Mouse (Mus musculus): ENCODE data around the gene Ccl3. TPM values are rescaled to one million over a fixed set of nuclear protein-coding genes. Genes with fewer than 3 reads are reported as not detected.

The Ccl3 gene
- polyA plus RNA-seq, 1 experiment from 2014 or later = 1.6 TPM

- H3K4me3 ChIP-seq (ENCODE audit: low read depth, low read length) = no peak overlapping the region
- H3K9ac ChIP-seq (replicated peaks; ENCODE audit: low read length) = no peak overlapping the region
- no peaks in the 10 kb centered on the region for H3K4me1 ChIP-seq (ENCODE audit: control insufficient read depth, insufficient read depth, low read length)
- ATAC-seq (replicated peaks; ENCODE audit: insufficient number of reproducible peaks, low FRiP score, low TSS enrichment, low read depth) = no peak
- H3K27ac ChIP-seq (replicated peaks; ENCODE audit: low read depth, low read length) = no peak overlapping the region
- DNase-seq (ENCODE audit: low spot score) = no peak
- H3K4me2 ChIP-seq (ENCODE audit: low read depth, low read length) = no peak overlapping the region
- no peaks in the 10 kb centered on the region for H3K9me3 ChIP-seq (replicated peaks; ENCODE audit: control insufficient read depth, low read length)
- WGBS = 86% methylated on average over 3 of the region's 3 CpGs
- no peaks in the 10 kb centered on the region for H3K36me3 ChIP-seq (replicated peaks; ENCODE audit: control insufficient read depth, insufficient read depth, low read depth, low read length)
- no peaks in the 10 kb centered on the region for H3K27me3 ChIP-seq (ENCODE audit: control insufficient read depth, insufficient read depth, low read length)
Measured at GRCm38 (mm10) chr11:83657508-83657907, 8.4 kb upstream of the Ccl3 start.

GRCm38 (mm10) chr11:83654606-83655005 lies 5.5 kb upstream of the Ccl3 start:
- Histone ChIP-seq H3K27me3 (ENCODE audit: control insufficient read depth, insufficient read depth, low read length) (no peaks in the 10 kb centered on the region), H3K36me3 (replicated peaks; ENCODE audit: control insufficient read depth, insufficient read depth, low read depth, low read length) (no peaks in the 10 kb centered on the region), H3K9ac (replicated peaks; ENCODE audit: low read length) (no peak overlapping the region), H3K4me2 (ENCODE audit: low read depth, low read length) (no peak overlapping the region), H3K27ac (replicated peaks; ENCODE audit: low read depth, low read length) (no peak overlapping the region), H3K4me3 (ENCODE audit: low read depth, low read length) (no peak overlapping the region), H3K9me3 (replicated peaks; ENCODE audit: control insufficient read depth, low read length) (no peaks in the 10 kb centered on the region), H3K4me1 (ENCODE audit: control insufficient read depth, insufficient read depth, low read length) (no peaks in the 10 kb centered on the region)
- no peak for DNase-seq (ENCODE audit: low spot score)
- ATAC-seq (replicated peaks; ENCODE audit: insufficient number of reproducible peaks, low FRiP score, low TSS enrichment, low read depth) = no peak
- 85% methylated on average over 8 of the region's 8 CpGs for WGBS

- Histone ChIP-seq H3K27me3 (ENCODE audit: control insufficient read depth, insufficient read depth, low read length) (no peaks in the 10 kb centered on the region), H3K27ac (replicated peaks; ENCODE audit: low read depth, low read length) (no peak overlapping the region), H3K9ac (replicated peaks; ENCODE audit: low read length) (no peak overlapping the region), H3K36me3 (replicated peaks; ENCODE audit: control insufficient read depth, insufficient read depth, low read depth, low read length) (no peaks in the 10 kb centered on the region), H3K4me3 (ENCODE audit: low read depth, low read length) (no peak overlapping the region), H3K9me3 (replicated peaks; ENCODE audit: control insufficient read depth, low read length) (no peaks in the 10 kb centered on the region), H3K4me1 (ENCODE audit: control insufficient read depth, insufficient read depth, low read length) (no peaks in the 10 kb centered on the region), H3K4me2 (ENCODE audit: low read depth, low read length) (no peak overlapping the region)
- 89% methylated on average over 6 of the region's 6 CpGs for WGBS
- DNase-seq (ENCODE audit: low spot score) (no peak), ATAC-seq (replicated peaks; ENCODE audit: insufficient number of reproducible peaks, low FRiP score, low TSS enrichment, low read depth) (no peak)
Measured at GRCm38 (mm10) chr11:83646356-83647149, 2.6 kb downstream of the Ccl3 start.

- Histone ChIP-seq H3K9ac (replicated peaks; ENCODE audit: low read length) (no peak within 1 kb of the TSS), H3K4me1 (ENCODE audit: control insufficient read depth, insufficient read depth, low read length) (no peaks in the 10 kb centered on the region), H3K36me3 (replicated peaks; ENCODE audit: control insufficient read depth, insufficient read depth, low read depth, low read length) (no peaks in the 10 kb centered on the region), H3K27me3 (ENCODE audit: control insufficient read depth, insufficient read depth, low read length) (no peaks in the 10 kb centered on the region), H3K4me3 (ENCODE audit: low read depth, low read length) (no peak within 1 kb of the TSS), H3K27ac (replicated peaks; ENCODE audit: low read depth, low read length) (no peak within 1 kb of the TSS), H3K9me3 (replicated peaks; ENCODE audit: control insufficient read depth, low read length) (no peaks in the 10 kb centered on the region), H3K4me2 (ENCODE audit: low read depth, low read length) (no peak within 1 kb of the TSS)
- no peak for ATAC-seq (replicated peaks; ENCODE audit: insufficient number of reproducible peaks, low FRiP score, low TSS enrichment, low read depth)
- 84% methylated on average over 1 of the region's 1 CpGs for WGBS
- no peak for DNase-seq (ENCODE audit: low spot score)
Measured at GRCm38 (mm10) chr11:83645521-83645920, 3.6 kb downstream of the Ccl3 start, which contains the start of gene Rpl9-ps1. TSS of gene Rpl9-ps1 (minus strand) at chr11:83645621.

- WGBS = 88% methylated on average over 2 of the region's 2 CpGs
- no peak overlapping the region for H3K4me3 ChIP-seq (ENCODE audit: low read depth, low read length)
- no peaks in the 10 kb centered on the region for H3K9me3 ChIP-seq (replicated peaks; ENCODE audit: control insufficient read depth, low read length)
- H3K27me3 ChIP-seq (ENCODE audit: control insufficient read depth, insufficient read depth, low read length) = no peaks in the 10 kb centered on the region
- DNase-seq (ENCODE audit: low spot score) = no peak
- no peaks in the 10 kb centered on the region for H3K36me3 ChIP-seq (replicated peaks; ENCODE audit: control insufficient read depth, insufficient read depth, low read depth, low read length)
- no peak overlapping the region for H3K4me2 ChIP-seq (ENCODE audit: low read depth, low read length)
- H3K27ac ChIP-seq (replicated peaks; ENCODE audit: low read depth, low read length) = no peak overlapping the region
- H3K9ac ChIP-seq (replicated peaks; ENCODE audit: low read length) = no peak overlapping the region
- no peak for ATAC-seq (replicated peaks; ENCODE audit: insufficient number of reproducible peaks, low FRiP score, low TSS enrichment, low read depth)
- H3K4me1 ChIP-seq (ENCODE audit: control insufficient read depth, insufficient read depth, low read length) = no peaks in the 10 kb centered on the region
Measured at GRCm38 (mm10) chr11:83641216-83641615, 7.9 kb downstream of the Ccl3 start.

GRCm38 (mm10) chr11:83640141-83640540 lies 9.0 kb downstream of the Ccl3 start:
- ATAC-seq (replicated peaks; ENCODE audit: insufficient number of reproducible peaks, low FRiP score, low TSS enrichment, low read depth) (no peak), DNase-seq (ENCODE audit: low spot score) (no peak)
- Histone ChIP-seq H3K27ac (replicated peaks; ENCODE audit: low read depth, low read length) (no peak overlapping the region), H3K27me3 (ENCODE audit: control insufficient read depth, insufficient read depth, low read length) (no peaks in the 10 kb centered on the region), H3K36me3 (replicated peaks; ENCODE audit: control insufficient read depth, insufficient read depth, low read depth, low read length) (no peaks in the 10 kb centered on the region), H3K9ac (replicated peaks; ENCODE audit: low read length) (no peak overlapping the region), H3K9me3 (replicated peaks; ENCODE audit: control insufficient read depth, low read length) (no peaks in the 10 kb centered on the region), H3K4me3 (ENCODE audit: low read depth, low read length) (no peak overlapping the region), H3K4me1 (ENCODE audit: control insufficient read depth, insufficient read depth, low read length) (no peaks in the 10 kb centered on the region), H3K4me2 (ENCODE audit: low read depth, low read length) (no peak overlapping the region)
- WGBS = 84% methylated on average over 5 of the region's 5 CpGs

- DNase-seq (ENCODE audit: low spot score) (no peak), ATAC-seq (replicated peaks; ENCODE audit: insufficient number of reproducible peaks, low FRiP score, low TSS enrichment, low read depth) (no peak)
- Histone ChIP-seq H3K4me2 (ENCODE audit: low read depth, low read length) (no peak overlapping the region), H3K9me3 (replicated peaks; ENCODE audit: control insufficient read depth, low read length) (no peaks in the 10 kb centered on the region), H3K27ac (replicated peaks; ENCODE audit: low read depth, low read length) (no peak overlapping the region), H3K4me3 (ENCODE audit: low read depth, low read length) (no peak overlapping the region), H3K9ac (replicated peaks; ENCODE audit: low read length) (no peak overlapping the region), H3K36me3 (replicated peaks; ENCODE audit: control insufficient read depth, insufficient read depth, low read depth, low read length) (no peaks in the 10 kb centered on the region), H3K27me3 (ENCODE audit: control insufficient read depth, insufficient read depth, low read length) (no peaks in the 10 kb centered on the region), H3K4me1 (ENCODE audit: control insufficient read depth, insufficient read depth, low read length) (no peaks in the 10 kb centered on the region)
- 52% methylated on average over 3 of the region's 3 CpGs for WGBS
Measured at GRCm38 (mm10) chr11:83639533-83639932, 9.6 kb downstream of the Ccl3 start.

- DNase-seq (ENCODE audit: low spot score) = no peak
- H3K4me2 ChIP-seq (ENCODE audit: low read depth, low read length) = no peak overlapping the region
- WGBS = 60% methylated on average over 2 of the region's 2 CpGs
- no peak overlapping the region for H3K27ac ChIP-seq (replicated peaks; ENCODE audit: low read depth, low read length)
- no peaks in the 10 kb centered on the region for H3K4me1 ChIP-seq (ENCODE audit: control insufficient read depth, insufficient read depth, low read length)
- no peaks in the 10 kb centered on the region for H3K27me3 ChIP-seq (ENCODE audit: control insufficient read depth, insufficient read depth, low read length)
- no peak for ATAC-seq (replicated peaks; ENCODE audit: insufficient number of reproducible peaks, low FRiP score, low TSS enrichment, low read depth)
- no peak overlapping the region for H3K9ac ChIP-seq (replicated peaks; ENCODE audit: low read length)
- no peaks in the 10 kb centered on the region for H3K36me3 ChIP-seq (replicated peaks; ENCODE audit: control insufficient read depth, insufficient read depth, low read depth, low read length)
- no peak overlapping the region for H3K4me3 ChIP-seq (ENCODE audit: low read depth, low read length)
- H3K9me3 ChIP-seq (replicated peaks; ENCODE audit: control insufficient read depth, low read length) = no peaks in the 10 kb centered on the region
Measured at GRCm38 (mm10) chr11:83638934-83639333, 10.2 kb downstream of the Ccl3 start.

All from embryonic facial prominence, embryonic 11.5 days (tissue).